Mouse (Mus musculus): Measurements from ENCODE around the gene Nup62. TPM values are rescaled to one million over a fixed set of nuclear protein-coding genes. Genes with fewer than 3 reads are reported as not detected.

Nup62 gene
- total and polyA plus RNA-seq, 3 experiments = 27.1 to 36.0 (median 28.0) TPM

DNA sequence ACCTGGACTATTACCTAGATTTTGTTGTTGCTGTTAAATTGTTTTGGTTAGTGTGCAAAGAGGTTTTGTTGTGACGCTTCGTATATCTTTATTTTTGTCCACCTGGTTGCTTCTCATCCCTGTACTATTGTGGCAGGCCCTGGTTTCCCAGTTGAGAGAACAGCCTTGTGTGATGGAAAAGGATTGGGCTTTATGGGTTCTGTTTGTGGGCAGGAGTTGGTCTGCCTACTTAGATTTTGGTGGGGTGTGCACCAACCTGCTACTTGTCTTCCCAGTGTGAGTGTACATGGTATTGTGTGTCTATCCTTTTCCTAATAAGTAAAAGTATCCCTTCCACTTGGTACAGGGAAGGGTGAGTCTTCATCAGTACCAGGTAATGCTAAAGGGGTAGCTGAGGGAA lies 3.5 kb downstream of the Nup62 start:
- H3K4me1 ChIP-seq (ENCODE audit: control insufficient read depth, insufficient read depth, low read length) = peaks cover 19% of the 10 kb centered on the region
- no peak overlapping the region for H3K9ac ChIP-seq (ENCODE audit: low read depth, low read length)
- DNase-seq = peak; percentile 1 to 12
- H3K27ac ChIP-seq = peak overlapping the region; percentile 93
- TF ChIP-seq EP300 (IDR thresholded peaks at IDR 0.05; ENCODE audit: insufficient read depth, low read depth, low read length) = no peak
- TF ChIP-seq CTCF (IDR thresholded peaks at IDR 0.05) = no peak
- TF ChIP-seq POLR2A (IDR thresholded peaks at IDR 0.05; ENCODE audit: insufficient read depth, low read depth, low read length) = no peak
- H3K27me3 ChIP-seq (ENCODE audit: control insufficient read depth, insufficient read depth, low read length) = no peaks in the 10 kb centered on the region
- H3K79me2 ChIP-seq (replicated peaks; ENCODE audit: control insufficient read depth, insufficient read depth, low read length) = peaks cover 3% of the 10 kb centered on the region
- peaks cover 14% of the 10 kb centered on the region for H3K36me3 ChIP-seq (ENCODE audit: control insufficient read depth, insufficient read depth, low read length)
- intact Hi-C loops (cut with DNase I) = loop anchor here (10.0 kb wide), 1 partner anchor 445 kb away; no protein-coding TSS in a partner anchor
- no peak overlapping the region for H3K4me3 ChIP-seq
- 88% methylated on average over 2 of the region's 2 CpGs for WGBS

DNA sequence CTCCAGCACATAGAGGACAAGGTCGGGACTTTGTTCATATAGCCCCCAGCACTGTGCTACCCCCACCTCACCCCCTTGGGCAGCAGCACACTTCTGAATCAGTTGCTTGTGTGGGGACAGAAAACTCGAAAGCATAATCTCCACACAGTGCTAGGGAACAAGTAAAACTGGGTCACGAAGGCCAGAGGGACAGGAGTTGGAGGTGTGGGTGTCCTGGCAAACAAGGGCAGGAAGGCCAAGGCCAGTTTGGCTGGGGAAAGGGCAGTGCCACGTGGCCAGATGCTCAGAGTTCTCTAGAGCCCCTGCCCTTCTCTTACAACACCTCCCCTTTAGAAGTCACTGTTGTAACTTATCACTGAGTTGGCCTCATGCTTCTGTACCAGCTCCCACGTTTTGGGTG lies 4.0 kb downstream of the Nup62 start:
- TF ChIP-seq CTCF (IDR thresholded peaks at IDR 0.05) (no peak), EP300 (IDR thresholded peaks at IDR 0.05; ENCODE audit: insufficient read depth, low read depth, low read length) (no peak), POLR2A (IDR thresholded peaks at IDR 0.05; ENCODE audit: insufficient read depth, low read depth, low read length) (no peak)

DNA sequence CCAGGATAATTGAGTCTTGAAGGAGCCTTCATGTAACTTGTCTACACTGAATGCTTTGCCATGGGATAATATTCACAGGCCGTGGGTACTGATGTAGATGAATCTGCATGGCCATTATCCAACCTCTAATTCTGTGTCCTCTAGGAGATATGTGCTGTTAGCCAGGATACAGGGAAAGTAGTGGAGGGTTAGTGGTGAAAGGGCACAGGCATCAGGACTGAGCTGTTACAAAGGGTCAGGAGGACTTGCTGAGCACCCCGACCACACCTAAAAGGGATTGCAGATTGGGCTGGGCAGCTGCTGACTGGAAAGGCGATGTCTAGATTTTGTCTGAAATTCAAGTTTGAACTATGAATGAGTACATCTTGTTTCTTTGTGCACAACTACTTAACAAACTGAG lies 4.6 kb downstream of the Nup62 start:
- Histone ChIP-seq H3K4me1 (ENCODE audit: control insufficient read depth, insufficient read depth, low read length) (peaks cover 18% of the 10 kb centered on the region), H3K36me3 (ENCODE audit: control insufficient read depth, insufficient read depth, low read length) (peaks cover 14% of the 10 kb centered on the region), H3K79me2 (replicated peaks; ENCODE audit: control insufficient read depth, insufficient read depth, low read length) (peaks cover 3% of the 10 kb centered on the region), H3K27me3 (ENCODE audit: control insufficient read depth, insufficient read depth, low read length) (no peaks in the 10 kb centered on the region), H3K9ac (ENCODE audit: low read depth, low read length) (no peak overlapping the region), H3K27ac (peak overlapping the region; percentile 93; the same call in 1 of the 2 replicates), H3K4me3 (no peak overlapping the region)
- TF ChIP-seq CTCF (IDR thresholded peaks at IDR 0.05) = no peak
- TF ChIP-seq EP300 (IDR thresholded peaks at IDR 0.05; ENCODE audit: insufficient read depth, low read depth, low read length) = no peak
- TF ChIP-seq POLR2A (IDR thresholded peaks at IDR 0.05; ENCODE audit: insufficient read depth, low read depth, low read length) = no peak
- DNase-seq = peak; percentile 1 to 13
- WGBS = 57% methylated on average over 3 of the region's 3 CpGs
- intact Hi-C loops (cut with DNase I) = loop anchor here (5.0 kb wide), 1 partner anchor 168 kb away; no protein-coding TSS in a partner anchor

More for the DNA sequence above, 4.0 kb downstream of the Nup62 start:
- Histone ChIP-seq H3K27me3 (ENCODE audit: control insufficient read depth, insufficient read depth, low read length) (no peaks in the 10 kb centered on the region), H3K79me2 (replicated peaks; ENCODE audit: control insufficient read depth, insufficient read depth, low read length) (peaks cover 3% of the 10 kb centered on the region), H3K4me3 (no peak overlapping the region), H3K36me3 (ENCODE audit: control insufficient read depth, insufficient read depth, low read length) (peaks cover 14% of the 10 kb centered on the region), H3K4me1 (ENCODE audit: control insufficient read depth, insufficient read depth, low read length) (peaks cover 19% of the 10 kb centered on the region), H3K9ac (ENCODE audit: low read depth, low read length) (no peak overlapping the region), H3K27ac (peak overlapping the region; percentile 93)
- intact Hi-C loops (cut with DNase I) = loop anchor here (5.0 to 10.0 kb wide), 2 partner anchors 168 to 445 kb away; no protein-coding TSS in a partner anchor
- peak; percentile 28 to 55 for DNase-seq
- WGBS = 19% methylated on average over 5 of the region's 5 CpGs

DNA sequence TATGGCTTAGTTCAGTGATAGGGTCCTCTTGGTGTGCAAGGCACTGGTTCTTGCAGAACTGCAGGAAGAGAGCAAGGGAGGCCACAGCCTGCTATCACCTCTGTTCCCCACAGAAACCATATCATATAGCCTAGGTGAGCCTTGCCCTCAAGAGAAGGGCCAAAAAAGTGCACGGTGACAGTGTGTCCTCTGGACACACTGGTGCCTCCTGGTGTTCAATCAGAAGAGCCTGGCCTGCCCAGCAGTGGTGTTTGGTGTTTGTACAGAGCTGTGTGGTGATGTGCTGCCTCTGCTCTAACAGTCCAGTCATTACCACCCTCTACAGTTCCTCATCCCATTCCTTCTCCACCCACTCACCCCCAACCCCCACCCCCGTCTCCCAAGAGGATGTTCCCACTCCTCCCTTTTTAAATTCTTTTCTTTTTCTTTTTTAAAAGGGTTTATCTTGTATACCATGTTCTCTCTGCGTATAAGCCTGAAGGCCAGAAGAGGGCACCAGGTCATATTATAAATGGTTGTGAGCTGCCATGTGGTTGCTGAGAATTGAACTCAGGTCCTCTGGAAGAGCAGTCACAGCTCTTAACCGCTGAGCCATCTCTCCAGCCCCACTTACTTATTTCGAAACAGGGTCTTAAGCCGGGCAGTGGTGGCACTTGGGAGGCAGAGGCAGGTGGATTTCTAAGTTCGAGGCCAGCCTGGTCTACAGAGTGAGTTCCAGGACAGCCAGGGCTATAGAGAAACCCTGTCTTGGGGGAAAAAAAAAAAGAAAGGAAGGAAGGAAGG lies 6.0 kb downstream of the Nup62 start:
- Histone ChIP-seq H3K9ac (ENCODE audit: low read depth, low read length) (no peak overlapping the region), H3K27me3 (ENCODE audit: control insufficient read depth, insufficient read depth, low read length) (no peaks in the 10 kb centered on the region), H3K4me1 (ENCODE audit: control insufficient read depth, insufficient read depth, low read length) (peaks cover 22% of the 10 kb centered on the region), H3K36me3 (ENCODE audit: control insufficient read depth, insufficient read depth, low read length) (peaks cover 14% of the 10 kb centered on the region), H3K4me3 (no peak overlapping the region), H3K27ac (no peak overlapping the region), H3K79me2 (replicated peaks; ENCODE audit: control insufficient read depth, insufficient read depth, low read length) (peaks cover 3% of the 10 kb centered on the region)
- WGBS = 79% methylated on average over 7 of the region's 7 CpGs
- DNase-seq = peak; percentile 2 to 14
- peak; percentile 39 for TF ChIP-seq CTCF (IDR thresholded peaks at IDR 0.05)
- no peak for TF ChIP-seq EP300 (IDR thresholded peaks at IDR 0.05; ENCODE audit: insufficient read depth, low read depth, low read length)
- intact Hi-C loops (cut with DNase I) = loop anchor here (5.0 kb wide), 1 partner anchor 170 kb away; no protein-coding TSS in a partner anchor

DNA sequence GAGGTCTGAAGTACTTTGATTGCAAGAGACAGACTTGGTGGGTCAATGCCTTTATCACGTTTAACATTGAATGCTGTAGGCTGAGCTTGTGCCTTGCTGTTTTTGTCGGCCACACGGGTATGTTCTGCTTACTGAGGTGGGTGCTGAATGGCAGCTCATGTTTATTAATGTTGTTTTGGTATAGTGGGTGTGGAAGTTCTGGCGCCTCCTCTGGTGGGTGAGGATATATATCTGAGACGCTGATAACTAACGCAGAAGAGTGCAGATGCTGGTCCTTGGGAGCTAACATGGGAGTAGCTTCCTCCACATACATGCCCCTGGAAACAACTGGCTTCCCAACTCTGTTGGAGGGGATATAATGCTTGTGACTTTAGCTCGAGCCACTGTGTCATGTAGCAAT lies 7.5 kb downstream of the Nup62 start:
- Histone ChIP-seq H3K4me1 (ENCODE audit: control insufficient read depth, insufficient read depth, low read length) (peaks cover 15% of the 10 kb centered on the region), H3K27ac (no peak overlapping the region), H3K79me2 (replicated peaks; ENCODE audit: control insufficient read depth, insufficient read depth, low read length) (peaks cover 5% of the 10 kb centered on the region), H3K36me3 (ENCODE audit: control insufficient read depth, insufficient read depth, low read length) (peaks cover 3% of the 10 kb centered on the region; the same call in 1 of the 2 replicates), H3K4me3 (no peak overlapping the region), H3K27me3 (ENCODE audit: control insufficient read depth, insufficient read depth, low read length) (no peaks in the 10 kb centered on the region), H3K9ac (ENCODE audit: low read depth, low read length) (no peak overlapping the region)
- WGBS = 31% methylated on average over 7 of the region's 7 CpGs
- intact Hi-C loops (cut with DNase I) = loop anchor here (5.0 kb wide), 1 partner anchor 171 kb away; no protein-coding TSS in a partner anchor
- DNase-seq = peak in 1 of 2 experiments; percentile 12
- no peak for TF ChIP-seq POLR2A (IDR thresholded peaks at IDR 0.05; ENCODE audit: insufficient read depth, low read depth, low read length)
- no peak for TF ChIP-seq EP300 (IDR thresholded peaks at IDR 0.05; ENCODE audit: insufficient read depth, low read depth, low read length)
- peak; percentile 23; the same call in 1 of the 2 replicates for TF ChIP-seq CTCF (IDR thresholded peaks at IDR 0.05)

DNA sequence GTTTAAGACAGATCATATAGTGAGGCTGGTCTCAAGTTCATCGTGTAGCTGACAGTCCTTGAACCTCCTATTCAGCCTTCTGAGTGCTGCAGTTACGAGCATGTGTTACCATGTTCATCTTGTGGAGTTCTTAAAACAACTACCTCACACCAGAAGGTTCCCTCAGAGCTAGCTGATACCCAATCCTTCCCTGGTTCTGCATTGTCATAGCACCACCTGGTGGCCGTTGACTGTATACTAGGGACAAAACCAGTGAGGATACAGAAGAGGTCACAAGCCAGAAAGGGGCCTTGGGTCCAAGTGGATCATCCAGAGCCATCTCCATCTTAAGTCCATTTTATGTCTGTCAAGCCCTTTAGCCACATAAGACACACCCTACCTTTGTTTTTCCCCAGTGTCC lies 9.0 kb downstream of the Nup62 start:
- Histone ChIP-seq H3K36me3 (ENCODE audit: control insufficient read depth, insufficient read depth, low read length) (peaks cover 2% of the 10 kb centered on the region; the same call in 1 of the 2 replicates), H3K27ac (no peak overlapping the region), H3K4me3 (no peak overlapping the region), H3K4me1 (ENCODE audit: control insufficient read depth, insufficient read depth, low read length) (peaks cover 10% of the 10 kb centered on the region), H3K9ac (ENCODE audit: low read depth, low read length) (no peak overlapping the region), H3K79me2 (replicated peaks; ENCODE audit: control insufficient read depth, insufficient read depth, low read length) (peaks cover 3% of the 10 kb centered on the region), H3K27me3 (ENCODE audit: control insufficient read depth, insufficient read depth, low read length) (no peaks in the 10 kb centered on the region)
- intact Hi-C loops (cut with DNase I) = loop anchor here (1.0 to 5.0 kb wide), 3 partner anchors 76 to 173 kb away; partner anchors contain the start of gene Vrk3
- 13% methylated on average over 3 of the region's 3 CpGs for WGBS
- TF ChIP-seq EP300 (IDR thresholded peaks at IDR 0.05; ENCODE audit: insufficient read depth, low read depth, low read length) = peak; percentile 75; the same call in 1 of the 2 replicates
- TF ChIP-seq POLR2A (IDR thresholded peaks at IDR 0.05; ENCODE audit: insufficient read depth, low read depth, low read length) = no peak
- peak; percentile 78 to 81 for DNase-seq

Data from heart, adult 2 months (tissue).